Mouse (Mus musculus): ENCODE measurements around the gene Faap20.

GRCm38 (mm10) chr4:155238276-155238675 lies 11.3 kb upstream of the Faap20 start:
- TF ChIP-seq CTCF (IDR thresholded peaks at IDR 0.05) (no peak), EP300 (IDR thresholded peaks at IDR 0.05) (no peak; the same call in 1 of the 2 replicates)

Data from lung, postnatal 0 days (tissue).